Mouse (Mus musculus): ENCODE data around the gene Adgrl2. TPM values are rescaled to one million over a fixed set of nuclear protein-coding genes. Genes with fewer than 3 reads are reported as not detected.

Adgrl2 gene
- polyA plus RNA-seq, 1 experiment from 2014 or later = 84.6 TPM

GRCm38 (mm10) chr3:148895396-148896109, 94.8 kb downstream of the Adgrl2 start:
- H3K27me3 ChIP-seq = no peaks in the 10 kb centered on the region
- no peak overlapping the region for H3K27ac ChIP-seq
- H3K4me2 ChIP-seq = no peak overlapping the region
- H3K4me1 ChIP-seq = peaks cover 28% of the 10 kb centered on the region
- H3K36me3 ChIP-seq = no peaks in the 10 kb centered on the region
- no peaks in the 10 kb centered on the region for H3K9me3 ChIP-seq
- H3K4me3 ChIP-seq = no peak overlapping the region
- WGBS = 74% methylated on average over 13 of the region's 13 CpGs
- no peak for ATAC-seq (ENCODE audit: insufficient number of reproducible peaks, low FRiP score, low TSS enrichment, low read depth)
- no peak overlapping the region for H3K9ac ChIP-seq

GRCm38 (mm10) chr3:148894867-148895266, 95.5 kb downstream of the Adgrl2 start:
- Histone ChIP-seq H3K27me3 (no peaks in the 10 kb centered on the region), H3K36me3 (no peaks in the 10 kb centered on the region; the same call in 1 of the 2 replicates), H3K9ac (no peak overlapping the region), H3K9me3 (no peaks in the 10 kb centered on the region), H3K27ac (no peak overlapping the region), H3K4me2 (no peak overlapping the region), H3K4me1 (peaks cover 26% of the 10 kb centered on the region), H3K4me3 (no peak overlapping the region)
- WGBS = 82% methylated on average over 8 of the region's 8 CpGs
- ATAC-seq (ENCODE audit: insufficient number of reproducible peaks, low FRiP score, low TSS enrichment, low read depth) = no peak

GRCm38 (mm10) chr3:148887902-148888301, 102.5 kb downstream of the Adgrl2 start:
- Histone ChIP-seq H3K27me3 (no peaks in the 10 kb centered on the region), H3K9ac (no peak overlapping the region), H3K27ac (no peak overlapping the region), H3K4me2 (no peak overlapping the region), H3K9me3 (no peaks in the 10 kb centered on the region), H3K4me3 (no peak overlapping the region), H3K36me3 (peaks cover 11% of the 10 kb centered on the region; the same call in 1 of the 2 replicates), H3K4me1 (no peaks in the 10 kb centered on the region)
- WGBS = 84% methylated on average over 5 of the region's 5 CpGs
- ATAC-seq (ENCODE audit: insufficient number of reproducible peaks, low FRiP score, low TSS enrichment, low read depth) = no peak

- H3K36me3 ChIP-seq = peaks cover 11% of the 10 kb centered on the region; the same call in 1 of the 2 replicates
- no peak overlapping the region for H3K27ac ChIP-seq
- H3K9me3 ChIP-seq = no peaks in the 10 kb centered on the region
- 82% methylated on average over 4 of the region's 4 CpGs for WGBS
- ATAC-seq (ENCODE audit: insufficient number of reproducible peaks, low FRiP score, low TSS enrichment, low read depth) = no peak
- H3K27me3 ChIP-seq = no peaks in the 10 kb centered on the region
- no peak overlapping the region for H3K4me2 ChIP-seq
- H3K4me1 ChIP-seq = no peaks in the 10 kb centered on the region
- no peak overlapping the region for H3K4me3 ChIP-seq
- H3K9ac ChIP-seq = no peak overlapping the region
Measured at GRCm38 (mm10) chr3:148886956-148887355, 103.4 kb downstream of the Adgrl2 start.

GRCm38 (mm10) chr3:148885980-148886668, 104.2 kb downstream of the Adgrl2 start:
- no peak overlapping the region for H3K4me2 ChIP-seq
- no peaks in the 10 kb centered on the region for H3K9me3 ChIP-seq
- no peaks in the 10 kb centered on the region for H3K27me3 ChIP-seq
- H3K27ac ChIP-seq = no peak overlapping the region
- WGBS = 78% methylated on average over 8 of the region's 8 CpGs
- no peak overlapping the region for H3K4me3 ChIP-seq
- ATAC-seq (ENCODE audit: insufficient number of reproducible peaks, low FRiP score, low TSS enrichment, low read depth) = no peak
- no peaks in the 10 kb centered on the region for H3K4me1 ChIP-seq
- peaks cover 11% of the 10 kb centered on the region; the same call in 1 of the 2 replicates for H3K36me3 ChIP-seq
- H3K9ac ChIP-seq = no peak overlapping the region

- 86% methylated on average over 4 of the region's 4 CpGs for WGBS
Measured at GRCm38 (mm10) chr3:148885184-148885583, 105.2 kb downstream of the Adgrl2 start.

GRCm38 (mm10) chr3:148881431-148881830, 108.9 kb downstream of the Adgrl2 start:
- no peak overlapping the region for H3K27ac ChIP-seq
- H3K4me3 ChIP-seq = no peak overlapping the region
- H3K9ac ChIP-seq = no peak overlapping the region
- 0 out of 2 replicates have a peak, but pooled peaks cover 2% of the 10 kb centered on the region for H3K36me3 ChIP-seq
- no peak for ATAC-seq (ENCODE audit: insufficient number of reproducible peaks, low FRiP score, low TSS enrichment, low read depth)
- WGBS = 85% methylated on average over 5 of the region's 5 CpGs
- H3K27me3 ChIP-seq = no peaks in the 10 kb centered on the region
- H3K9me3 ChIP-seq = no peaks in the 10 kb centered on the region
- H3K4me1 ChIP-seq = no peaks in the 10 kb centered on the region
- no peak overlapping the region for H3K4me2 ChIP-seq

More at GRCm38 (mm10) chr3:148885184-148885583, 105.2 kb downstream of the Adgrl2 start:
- Histone ChIP-seq H3K4me3 (no peak overlapping the region), H3K9ac (no peak overlapping the region), H3K27me3 (no peaks in the 10 kb centered on the region), H3K27ac (no peak overlapping the region), H3K9me3 (no peaks in the 10 kb centered on the region), H3K4me1 (no peaks in the 10 kb centered on the region), H3K4me2 (no peak overlapping the region), H3K36me3 (peaks cover 11% of the 10 kb centered on the region; the same call in 1 of the 2 replicates)
- no peak for ATAC-seq (ENCODE audit: insufficient number of reproducible peaks, low FRiP score, low TSS enrichment, low read depth)

- Histone ChIP-seq H3K36me3 (no peaks in the 10 kb centered on the region), H3K4me3 (no peak overlapping the region), H3K9me3 (no peaks in the 10 kb centered on the region), H3K4me2 (no peak overlapping the region), H3K4me1 (0 out of 2 replicates have a peak, but pooled peaks cover 1% of the 10 kb centered on the region), H3K27me3 (no peaks in the 10 kb centered on the region), H3K9ac (no peak overlapping the region), H3K27ac (no peak overlapping the region)
- no peak for ATAC-seq (ENCODE audit: insufficient number of reproducible peaks, low FRiP score, low TSS enrichment, low read depth)
- 49% methylated on average over 5 of the region's 5 CpGs for WGBS
Measured at GRCm38 (mm10) chr3:148872563-148872962, 117.8 kb downstream of the Adgrl2 start.

- Histone ChIP-seq H3K4me2 (no peak overlapping the region), H3K27ac (no peak overlapping the region), H3K4me1 (0 out of 2 replicates have a peak, but pooled peaks cover 2% of the 10 kb centered on the region), H3K36me3 (no peaks in the 10 kb centered on the region), H3K9me3 (no peaks in the 10 kb centered on the region), H3K4me3 (no peak overlapping the region), H3K27me3 (no peaks in the 10 kb centered on the region), H3K9ac (no peak overlapping the region)
- 72% methylated on average over 5 of the region's 5 CpGs for WGBS
- no peak for ATAC-seq (ENCODE audit: insufficient number of reproducible peaks, low FRiP score, low TSS enrichment, low read depth)
Measured at GRCm38 (mm10) chr3:148871792-148872464, 118.4 kb downstream of the Adgrl2 start.

- Histone ChIP-seq H3K9ac (no peak overlapping the region), H3K4me1 (0 out of 2 replicates have a peak, but pooled peaks cover 2% of the 10 kb centered on the region), H3K27me3 (no peaks in the 10 kb centered on the region), H3K4me3 (no peak overlapping the region), H3K36me3 (peaks cover 6% of the 10 kb centered on the region; the same call in 1 of the 2 replicates), H3K27ac (no peak overlapping the region), H3K9me3 (no peaks in the 10 kb centered on the region), H3K4me2 (no peak overlapping the region)
- ATAC-seq (ENCODE audit: insufficient number of reproducible peaks, low FRiP score, low TSS enrichment, low read depth) = no peak
- 51% methylated on average over 8 of the region's 8 CpGs for WGBS
Measured at GRCm38 (mm10) chr3:148867618-148868017, 122.7 kb downstream of the Adgrl2 start.

GRCm38 (mm10) chr3:148866633-148867032, 123.7 kb downstream of the Adgrl2 start:
- no peak for ATAC-seq (ENCODE audit: insufficient number of reproducible peaks, low FRiP score, low TSS enrichment, low read depth)
- Histone ChIP-seq H3K27me3 (no peaks in the 10 kb centered on the region), H3K4me3 (no peak overlapping the region), H3K9me3 (no peaks in the 10 kb centered on the region), H3K27ac (no peak overlapping the region), H3K4me1 (0 out of 2 replicates have a peak, but pooled peaks cover 2% of the 10 kb centered on the region), H3K4me2 (no peak overlapping the region), H3K9ac (no peak overlapping the region), H3K36me3 (peaks cover 6% of the 10 kb centered on the region; the same call in 1 of the 2 replicates)
- WGBS = 77% methylated on average over 5 of the region's 5 CpGs
